15 mouse cellular contexts compared by ENCODE assay signal in genomic region chr5:132355935-132356334, GRCm38 (mm10).
"Had no signal": no experiment of that assay in that cellular context is flagged by ENCODE, and none has a peak within 500 bp of the region (broad histone marks: within the 10 kb centered on the region; RNA-seq: fewer than 3 reads in every experiment).

No protein-coding gene starts in this region.

- DNase-seq: kidney, adult 11 months; kidney, postnatal 36 days; left cerebral cortex, postnatal 4 days; lung, adult 18-20 months; lung, postnatal 10 days; retina, postnatal 1 day; right cerebral cortex, postnatal 4 days; spleen, adult 18-20 months; thymus, adult 2 months; thymus, postnatal 25 days had no signal

- H3K27me3 ChIP-seq: kidney, embryonic 15.5 days; limb, embryonic 13.5 days; midbrain, embryonic 13.5 days; neural tube, embryonic 12.5 days had no signal

- ATAC-seq: midbrain, embryonic 13.5 days had no signal

- H3K4me3 ChIP-seq: kidney, embryonic 15.5 days; limb, embryonic 13.5 days; midbrain, embryonic 13.5 days; neural tube, embryonic 12.5 days had no signal

- H3K36me3 ChIP-seq: kidney, embryonic 15.5 days; limb, embryonic 13.5 days; midbrain, embryonic 13.5 days; neural tube, embryonic 12.5 days had no signal

- H3K4me2 ChIP-seq: kidney, embryonic 15.5 days; limb, embryonic 13.5 days; liver, embryonic 11.5 days; midbrain, embryonic 13.5 days; neural tube, embryonic 12.5 days had no signal

- H3K9me3 ChIP-seq: kidney, embryonic 15.5 days; limb, embryonic 13.5 days; midbrain, embryonic 13.5 days; neural tube, embryonic 12.5 days had no signal

- H3K27ac ChIP-seq: kidney, embryonic 15.5 days; limb, embryonic 13.5 days; midbrain, embryonic 13.5 days; neural tube, embryonic 12.5 days had no signal

- H3K9ac ChIP-seq: kidney, embryonic 15.5 days; limb, embryonic 13.5 days; midbrain, embryonic 13.5 days; neural tube, embryonic 12.5 days had no signal
